Mouse (Mus musculus) forebrain, embryonic 12.5 days (tissue): ENCODE results near the gene Fam170b. TPM values are rescaled to one million over a fixed set of nuclear protein-coding genes. Genes with fewer than 3 reads are reported as not detected.

Source experiments
- ATAC-seq: fragments of 200-750 bp; cut with Nextera tagmentation; 2 replicates; pipeline ENCODE4 v1.8.0; 2017; ENCODE audit warnings: moderate TSS enrichment; ENCODE audit not compliant: low FRiP score
- H3K27ac ChIP-seq: fragments of 300-500 bp; sonication (generic); 2 replicates; pipeline ENCODE4 v1.5.1; 2016; ENCODE audit warnings: mild to moderate bottlenecking
- H3K27me3 ChIP-seq: fragments of 300-500 bp; sonication (generic); 2 replicates; pipeline ENCODE4 v1.6.1; 2016; ENCODE audit warnings: mild to moderate bottlenecking
- H3K36me3 ChIP-seq: fragments of 300-500 bp; sonication (generic); replicated peaks from 2 replicates; pipeline ENCODE4 v1.6.1; 2016; ENCODE audit warnings: mild to moderate bottlenecking
- H3K4me1 ChIP-seq: fragments of 300-500 bp; sonication (generic); 2 replicates; pipeline ENCODE4 v1.6.1; 2016
- H3K4me2 ChIP-seq: fragments of 300-500 bp; sonication (generic); 2 replicates; pipeline ENCODE4 v1.6.1; 2016; ENCODE audit warnings: mild to moderate bottlenecking, moderate library complexity
- H3K4me3 ChIP-seq: fragments of 300-500 bp; sonication (generic); replicated peaks from 2 replicates; pipeline ENCODE4 v1.5.1; 2016; ENCODE audit warnings: mild to moderate bottlenecking
- H3K9ac ChIP-seq: fragments of 300-500 bp; sonication (generic); 2 replicates; pipeline ENCODE4 v1.6.1; 2016; ENCODE audit warnings: mild to moderate bottlenecking
- H3K9me3 ChIP-seq: fragments of 300-500 bp; sonication (generic); 2 replicates; pipeline ENCODE4 v1.6.1; 2016
- WGBS: fragments of 180-500 bp; shearing (Covaris S2); methylation state at CpG from one replicate; pipeline ENCODE4 v1.1.7; 2016; 5-methylcytosine and 5-hydroxymethylcytosine counted together
- polyA plus RNA-seq: library from polyadenylated mRNA; unstranded; fragments of >200 nt; fragmentation: Nextera tagmentation; extraction: Ambion mirVana; gene quantifications from 2 replicates; pipeline ENCODE4 v1.2.1, GENCODE M21; 2016

The Fam170b gene
- polyA plus RNA-seq: not detected in 2 replicates

- WGBS: 85% methylated on average over 8 of the region's 8 CpGs
- no peaks in the 10 kb centered on the region for H3K4me1 ChIP-seq
- H3K36me3 ChIP-seq: no peaks in the 10 kb centered on the region
- H3K4me3 ChIP-seq: no peak within 1 kb of the TSS
- H3K27ac ChIP-seq: no peak within 1 kb of the TSS
- H3K27me3 ChIP-seq: 0 out of 2 replicates have a peak, but pooled peaks cover 3% of the 10 kb centered on the region
- H3K9me3 ChIP-seq: no peaks in the 10 kb centered on the region
- H3K9ac ChIP-seq: no peak within 1 kb of the TSS
- no peak for ATAC-seq
- H3K4me2 ChIP-seq: no peak within 1 kb of the TSS
Observed at GRCm38 (mm10) chr14:32833847-32834246, at the start of gene Fam170b. Gene Fam170b, plus strand, starts transcription at chr14:32833962.

- 90% methylated on average over 12 of the region's 12 CpGs for WGBS
- H3K9ac ChIP-seq: no peak overlapping the region
- H3K4me2 ChIP-seq: no peak overlapping the region
- no peaks in the 10 kb centered on the region for H3K4me1 ChIP-seq
- no peak overlapping the region for H3K4me3 ChIP-seq
- H3K27me3 ChIP-seq: no peaks in the 10 kb centered on the region
- no peak overlapping the region for H3K27ac ChIP-seq
- ATAC-seq: no peak
- H3K36me3 ChIP-seq: no peaks in the 10 kb centered on the region
- H3K9me3 ChIP-seq: no peaks in the 10 kb centered on the region
Observed at GRCm38 (mm10) chr14:32784130-32784747, 49.5 kb upstream of the Fam170b start.

- H3K9me3 ChIP-seq: no peaks in the 10 kb centered on the region
- no peaks in the 10 kb centered on the region for H3K4me1 ChIP-seq
- H3K36me3 ChIP-seq: no peaks in the 10 kb centered on the region
- 79% methylated on average over 4 of the region's 4 CpGs for WGBS
- no peaks in the 10 kb centered on the region for H3K27me3 ChIP-seq
- H3K27ac ChIP-seq: no peak overlapping the region
- H3K4me3 ChIP-seq: no peak overlapping the region
- no peak overlapping the region for H3K4me2 ChIP-seq
- no peak overlapping the region for H3K9ac ChIP-seq
- no peak for ATAC-seq
Observed at GRCm38 (mm10) chr14:32784748-32785134, 49.0 kb upstream of the Fam170b start.

- H3K36me3 ChIP-seq: no peaks in the 10 kb centered on the region
- WGBS: 81% methylated on average over 3 of the region's 3 CpGs
- H3K4me3 ChIP-seq: no peak within 1 kb of the TSS
Observed at GRCm38 (mm10) chr14:32785556-32786130, 48.1 kb upstream of the Fam170b start, which contains the start of gene Tmem273. Gene Tmem273, plus strand, starts transcription at chr14:32785963.

GRCm38 (mm10) chr14:32787691-32788090 is 46.1 kb upstream of the Fam170b start:
- no peak overlapping the region for H3K9ac ChIP-seq
- H3K36me3 ChIP-seq: no peaks in the 10 kb centered on the region
- 58% methylated on average over 5 of the region's 5 CpGs for WGBS
- no peak for ATAC-seq
- no peaks in the 10 kb centered on the region for H3K9me3 ChIP-seq
- H3K27me3 ChIP-seq: no peaks in the 10 kb centered on the region
- no peak overlapping the region for H3K4me2 ChIP-seq
- H3K27ac ChIP-seq: no peak overlapping the region
- H3K4me1 ChIP-seq: no peaks in the 10 kb centered on the region
- H3K4me3 ChIP-seq: no peak overlapping the region

More at GRCm38 (mm10) chr14:32785556-32786130, 48.1 kb upstream of the Fam170b start, which contains the start of gene Tmem273:
- Histone ChIP-seq H3K27ac (no peak within 1 kb of the TSS), H3K9me3 (no peaks in the 10 kb centered on the region), H3K4me2 (no peak within 1 kb of the TSS), H3K4me1 (no peaks in the 10 kb centered on the region), H3K27me3 (no peaks in the 10 kb centered on the region), H3K9ac (no peak within 1 kb of the TSS)
- no peak for ATAC-seq

GRCm38 (mm10) chr14:32796375-32796774 is 37.4 kb upstream of the Fam170b start:
- no peak overlapping the region for H3K4me2 ChIP-seq
- H3K27me3 ChIP-seq: no peaks in the 10 kb centered on the region
- H3K4me1 ChIP-seq: peaks cover 7% of the 10 kb centered on the region; the same call in 1 of the 2 replicates
- WGBS: 63% methylated on average over 8 of the region's 8 CpGs
- ATAC-seq: no peak
- H3K4me3 ChIP-seq: no peak overlapping the region
- H3K27ac ChIP-seq: no peak overlapping the region
- H3K9me3 ChIP-seq: no peaks in the 10 kb centered on the region
- no peaks in the 10 kb centered on the region for H3K36me3 ChIP-seq
- H3K9ac ChIP-seq: no peak overlapping the region

- Histone ChIP-seq H3K9ac (no peak overlapping the region), H3K4me3 (no peak overlapping the region), H3K4me1 (peaks cover 8% of the 10 kb centered on the region; the same call in 1 of the 2 replicates), H3K9me3 (no peaks in the 10 kb centered on the region), H3K4me2 (no peak overlapping the region), H3K36me3 (no peaks in the 10 kb centered on the region), H3K27me3 (no peaks in the 10 kb centered on the region), H3K27ac (no peak overlapping the region)
- no peak for ATAC-seq
- WGBS: 85% methylated on average over 2 of the region's 2 CpGs
Observed at GRCm38 (mm10) chr14:32797803-32798202, 36.0 kb upstream of the Fam170b start.

GRCm38 (mm10) chr14:32798355-32798754 is 35.4 kb upstream of the Fam170b start:
- H3K27me3 ChIP-seq: no peaks in the 10 kb centered on the region
- H3K36me3 ChIP-seq: no peaks in the 10 kb centered on the region
- no peak overlapping the region for H3K4me2 ChIP-seq
- H3K9ac ChIP-seq: no peak overlapping the region
- WGBS: 88% methylated on average over 4 of the region's 4 CpGs
- H3K4me1 ChIP-seq: peaks cover 8% of the 10 kb centered on the region; the same call in 1 of the 2 replicates
- H3K27ac ChIP-seq: no peak overlapping the region
- no peak overlapping the region for H3K4me3 ChIP-seq
- no peaks in the 10 kb centered on the region for H3K9me3 ChIP-seq
- ATAC-seq: no peak

GRCm38 (mm10) chr14:32800048-32800447 is 33.7 kb upstream of the Fam170b start:
- no peaks in the 10 kb centered on the region for H3K27me3 ChIP-seq
- H3K4me1 ChIP-seq: peaks cover 8% of the 10 kb centered on the region; the same call in 1 of the 2 replicates
- no peaks in the 10 kb centered on the region for H3K9me3 ChIP-seq
- WGBS: 93% methylated on average over 7 of the region's 7 CpGs
- no peak overlapping the region for H3K27ac ChIP-seq
- no peak overlapping the region for H3K9ac ChIP-seq
- H3K36me3 ChIP-seq: no peaks in the 10 kb centered on the region
- H3K4me2 ChIP-seq: no peak overlapping the region
- no peak for ATAC-seq
- no peak overlapping the region for H3K4me3 ChIP-seq

- no peak overlapping the region for H3K27ac ChIP-seq
- no peaks in the 10 kb centered on the region for H3K27me3 ChIP-seq
- no peak overlapping the region for H3K9ac ChIP-seq
- H3K4me2 ChIP-seq: no peak overlapping the region
- peak; percentile 27; the same call in 1 of the 2 replicates for ATAC-seq
- H3K4me3 ChIP-seq: no peak overlapping the region
- peaks cover 8% of the 10 kb centered on the region; the same call in 1 of the 2 replicates for H3K4me1 ChIP-seq
- 54% methylated on average over 11 of the region's 11 CpGs for WGBS
- H3K36me3 ChIP-seq: no peaks in the 10 kb centered on the region
- H3K9me3 ChIP-seq: no peaks in the 10 kb centered on the region
Observed at GRCm38 (mm10) chr14:32801016-32801661, 32.6 kb upstream of the Fam170b start.

- no peaks in the 10 kb centered on the region for H3K36me3 ChIP-seq
- peaks cover 5% of the 10 kb centered on the region; the same call in 1 of the 2 replicates for H3K4me1 ChIP-seq
- no peak overlapping the region for H3K4me3 ChIP-seq
- H3K27me3 ChIP-seq: no peaks in the 10 kb centered on the region
- no peak for ATAC-seq
- H3K9me3 ChIP-seq: no peaks in the 10 kb centered on the region
- H3K9ac ChIP-seq: no peak overlapping the region
- no peak overlapping the region for H3K27ac ChIP-seq
- no peak overlapping the region for H3K4me2 ChIP-seq
Observed at GRCm38 (mm10) chr14:32801662-32802024, 32.1 kb upstream of the Fam170b start.

- no peak for ATAC-seq
- no peak overlapping the region for H3K4me3 ChIP-seq
Observed at GRCm38 (mm10) chr14:32810111-32810510, 23.7 kb upstream of the Fam170b start.

More at GRCm38 (mm10) chr14:32810111-32810510, 23.7 kb upstream of the Fam170b start:
- Histone ChIP-seq H3K9ac (no peak overlapping the region), H3K4me2 (no peak overlapping the region), H3K27ac (no peak overlapping the region), H3K9me3 (no peaks in the 10 kb centered on the region), H3K27me3 (no peaks in the 10 kb centered on the region), H3K36me3 (no peaks in the 10 kb centered on the region), H3K4me1 (no peaks in the 10 kb centered on the region)
